Mouse (Mus musculus): ENCODE results near the gene Prkcz. TPM values are rescaled to one million over a fixed set of nuclear protein-coding genes. Genes with fewer than 3 reads are reported as not detected.

Gene Prkcz
- polyA plus RNA-seq, 1 experiment from 2014 or later = 8.3 TPM

DNA sequence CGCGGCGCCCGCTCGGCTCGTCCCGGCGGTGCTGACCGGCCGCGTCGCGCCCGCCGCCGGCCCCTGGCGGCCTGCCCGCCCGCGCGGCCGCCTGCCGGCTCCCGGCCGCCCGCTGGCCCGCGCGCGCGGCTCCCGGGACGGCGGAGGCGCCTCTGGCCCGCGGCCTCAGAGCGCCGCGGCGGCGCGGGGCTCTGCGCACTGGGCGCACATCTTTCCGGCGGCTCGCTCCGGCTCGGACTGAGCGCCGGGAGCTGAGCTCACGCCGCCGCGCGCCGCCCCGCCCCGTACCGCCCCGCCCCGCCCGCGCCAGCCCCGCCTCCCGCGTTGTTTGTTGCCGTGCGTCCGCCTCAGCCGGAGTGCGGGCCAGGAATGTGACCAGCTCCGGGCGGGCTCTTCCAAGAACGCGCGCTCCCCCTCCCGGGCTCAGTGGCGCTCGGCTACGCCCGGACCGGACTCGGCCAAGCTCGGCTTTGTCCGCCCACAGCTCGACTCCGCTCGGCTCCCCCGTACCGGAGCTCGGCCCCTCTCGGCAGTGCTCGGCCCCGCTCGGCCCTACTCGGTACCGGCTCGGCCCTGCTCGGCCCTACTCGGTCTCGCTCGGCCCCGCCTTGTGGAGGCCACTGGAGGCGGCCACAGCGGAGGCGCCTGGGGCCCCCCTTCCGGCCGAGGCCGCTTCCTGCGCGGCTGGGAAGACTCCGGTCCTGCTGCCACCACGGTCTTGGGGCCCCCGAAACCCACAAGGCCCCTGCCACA, 138.1 kb downstream of the Prkcz start:
- Histone ChIP-seq H3K4me3 (peak overlapping the region; percentile 98), H3K4me1 (replicated peaks) (peaks cover 39% of the 10 kb centered on the region), H3K9ac (peak overlapping the region; percentile 99), H3K27ac (ENCODE audit: poor library complexity, severe bottlenecking) (peak overlapping the region; percentile 96), H3K4me2 (peak overlapping the region; percentile 75), H3K27me3 (replicated peaks) (no peaks in the 10 kb centered on the region), H3K36me3 (no peaks in the 10 kb centered on the region), H3K9me3 (replicated peaks) (no peaks in the 10 kb centered on the region)
- WGBS = 8% methylated on average over 112 of the region's 116 CpGs
- peak; percentile 97 for ATAC-seq (ENCODE audit: insufficient number of reproducible peaks, low FRiP score)

DNA sequence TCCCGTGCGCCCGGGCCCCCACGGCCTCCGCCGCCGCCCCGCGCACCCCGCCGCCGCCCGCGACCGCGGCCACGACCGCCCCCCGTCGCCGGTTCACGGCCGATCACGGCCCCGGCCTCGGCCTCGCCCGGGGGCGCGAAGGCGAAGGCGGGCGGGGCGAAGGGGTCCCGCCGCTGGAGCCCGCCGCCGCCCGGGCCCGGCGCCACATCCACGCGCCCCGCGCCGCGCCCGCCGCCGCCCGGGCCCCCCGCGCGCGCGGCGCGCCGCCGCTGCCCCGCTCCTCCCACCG, 138.7 kb downstream of the Prkcz start, which contains the start of gene Ski:
TSS of gene Ski (minus strand) at position 41 of the 289 bp plus-strand sequence.
- Histone ChIP-seq H3K4me1 (replicated peaks) (peaks cover 44% of the 10 kb centered on the region), H3K9me3 (replicated peaks) (no peaks in the 10 kb centered on the region), H3K27ac (ENCODE audit: poor library complexity, severe bottlenecking) (peak within 1 kb of the TSS; percentile 96), H3K27me3 (replicated peaks) (no peaks in the 10 kb centered on the region), H3K4me2 (peak within 1 kb of the TSS; percentile 97), H3K36me3 (no peaks in the 10 kb centered on the region), H3K4me3 (peak within 1 kb of the TSS; percentile 98), H3K9ac (peak within 1 kb of the TSS; percentile 99)
- ATAC-seq (ENCODE audit: insufficient number of reproducible peaks, low FRiP score) = no peak
- 18% methylated on average over 62 of the region's 63 CpGs for WGBS

DNA sequence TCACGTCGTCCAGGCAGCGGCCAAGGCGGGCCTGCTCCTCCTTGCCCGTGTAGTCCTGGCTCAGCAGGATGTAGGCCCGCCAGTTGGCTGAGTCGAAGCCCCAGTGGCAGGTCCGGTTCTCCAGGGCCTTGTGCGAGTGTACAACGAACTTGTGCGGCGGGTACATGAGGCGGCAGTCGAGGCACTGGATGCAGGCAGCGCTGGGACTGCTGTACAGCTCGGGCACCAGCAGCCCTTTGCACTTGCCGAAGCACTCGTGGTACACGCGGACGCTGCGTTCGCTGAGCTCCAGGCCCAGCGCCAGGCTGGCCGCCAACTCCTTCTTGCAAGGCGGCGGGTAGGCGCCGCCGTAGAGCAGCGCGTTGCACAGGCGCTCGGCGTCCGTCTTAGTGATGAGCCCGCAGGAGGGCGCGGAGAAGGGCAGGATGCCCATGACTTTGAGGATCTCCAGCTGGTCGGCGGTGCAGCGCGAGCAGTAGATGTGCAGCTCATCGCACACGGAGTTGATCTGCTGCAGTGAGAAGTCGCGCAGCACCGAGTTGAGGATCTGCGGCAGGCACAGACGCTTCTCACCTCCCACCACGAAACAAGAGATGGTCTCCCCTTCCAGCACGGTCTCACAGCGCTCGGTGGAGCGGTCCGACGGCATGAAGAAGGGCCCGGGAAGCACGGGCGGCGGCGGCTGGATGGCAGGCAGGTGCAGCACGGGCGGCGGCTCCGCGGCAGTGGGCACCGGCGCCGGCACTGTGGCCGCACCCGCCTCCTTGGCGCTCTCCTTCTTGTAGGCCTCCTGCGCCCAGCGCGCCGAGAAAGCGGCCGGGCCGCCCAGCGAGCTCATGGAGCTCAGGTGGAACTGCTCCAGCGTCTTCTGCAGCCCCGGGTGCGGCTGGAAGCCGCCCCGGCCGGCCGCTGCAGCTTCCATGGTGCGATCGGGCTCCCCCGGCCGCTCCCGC, 139.3 kb downstream of the Prkcz start:
- no peak for ATAC-seq (ENCODE audit: insufficient number of reproducible peaks, low FRiP score)
- Histone ChIP-seq H3K9ac (peak overlapping the region; percentile 99), H3K27ac (ENCODE audit: poor library complexity, severe bottlenecking) (peak overlapping the region; percentile 80), H3K36me3 (no peaks in the 10 kb centered on the region), H3K27me3 (replicated peaks) (no peaks in the 10 kb centered on the region), H3K4me3 (peak overlapping the region; percentile 98), H3K4me2 (peak overlapping the region; percentile 97), H3K9me3 (replicated peaks) (no peaks in the 10 kb centered on the region), H3K4me1 (replicated peaks) (peaks cover 50% of the 10 kb centered on the region)
- under 1% methylated on average over 88 of the region's 93 CpGs for WGBS

DNA sequence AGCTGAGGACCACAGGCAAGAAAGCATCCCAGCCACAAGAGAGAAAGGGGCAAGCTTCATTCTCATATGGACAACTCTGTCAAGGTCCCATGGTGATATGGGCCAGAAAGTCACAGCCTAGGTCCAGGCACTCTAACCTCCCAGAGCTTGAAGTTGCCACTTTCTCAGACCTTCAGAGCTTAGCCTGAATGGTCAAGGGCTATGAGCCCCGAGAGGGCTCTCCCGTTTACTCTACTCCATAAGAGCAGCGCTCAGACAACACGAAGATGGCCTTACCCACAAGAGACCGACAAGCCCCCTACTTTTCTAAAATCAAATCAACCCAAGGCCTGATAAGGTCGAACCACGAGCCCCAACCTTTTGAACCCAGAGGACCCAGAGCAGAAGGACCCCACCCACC, 140.1 kb downstream of the Prkcz start:
- Histone ChIP-seq H3K27ac (ENCODE audit: poor library complexity, severe bottlenecking) (peak overlapping the region; percentile 80), H3K4me3 (peak overlapping the region; percentile 98), H3K36me3 (no peaks in the 10 kb centered on the region), H3K9ac (peak overlapping the region; percentile 99), H3K9me3 (replicated peaks) (no peaks in the 10 kb centered on the region), H3K4me2 (peak overlapping the region; percentile 97), H3K27me3 (replicated peaks) (no peaks in the 10 kb centered on the region), H3K4me1 (replicated peaks) (peaks cover 58% of the 10 kb centered on the region)
- WGBS = under 1% methylated on average over 7 of the region's 7 CpGs
- ATAC-seq (ENCODE audit: insufficient number of reproducible peaks, low FRiP score) = no peak

DNA sequence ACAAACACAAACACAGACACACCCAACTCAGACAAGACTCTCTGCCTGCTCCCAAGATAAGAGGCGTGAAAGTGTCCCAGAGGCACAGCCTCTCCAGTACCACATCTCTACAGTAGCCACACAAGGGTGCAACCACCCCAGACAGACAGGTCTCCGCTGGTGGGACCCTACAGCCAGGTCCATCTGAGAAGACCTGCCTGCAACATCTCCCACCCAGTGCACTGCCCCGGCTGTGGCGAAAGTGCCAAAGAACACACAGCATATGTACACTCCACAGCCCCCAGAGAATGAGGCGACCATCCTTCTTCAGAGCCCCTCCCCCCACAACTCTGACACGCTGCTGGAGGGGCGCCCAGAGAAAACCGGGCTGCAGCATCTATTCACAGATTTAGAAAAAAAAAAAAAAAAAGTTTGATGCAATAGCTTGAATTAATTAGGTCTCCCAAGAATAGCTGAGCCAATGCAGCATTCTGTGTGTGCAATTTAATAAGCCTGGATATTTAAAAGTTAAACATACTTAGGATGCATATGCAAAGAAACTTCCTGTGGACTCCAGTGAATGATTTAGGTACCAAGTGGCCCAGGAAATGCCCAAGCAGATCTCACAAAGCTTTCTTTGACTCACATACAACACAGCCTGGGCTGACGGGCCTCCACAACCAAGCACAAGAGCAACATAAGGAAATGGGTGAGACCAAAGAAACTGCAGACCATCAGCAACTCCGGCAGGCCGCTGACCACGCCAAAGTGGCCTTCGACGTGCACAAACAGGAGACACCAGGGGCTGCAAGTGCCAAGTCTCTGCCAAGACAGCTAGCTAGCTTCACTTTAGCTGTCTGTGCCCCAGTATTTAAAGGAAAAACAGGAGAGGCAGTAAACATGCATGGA, 140.7 kb downstream of the Prkcz start:
- Histone ChIP-seq H3K36me3 (no peaks in the 10 kb centered on the region), H3K4me1 (replicated peaks) (peaks cover 64% of the 10 kb centered on the region), H3K27me3 (replicated peaks) (no peaks in the 10 kb centered on the region), H3K27ac (ENCODE audit: poor library complexity, severe bottlenecking) (peak overlapping the region; percentile 80), H3K9ac (peak overlapping the region; percentile 99), H3K4me2 (peak overlapping the region; percentile 97), H3K9me3 (replicated peaks) (no peaks in the 10 kb centered on the region), H3K4me3 (peak overlapping the region; percentile 98)
- WGBS = 10% methylated on average over 14 of the region's 14 CpGs
- no peak for ATAC-seq (ENCODE audit: insufficient number of reproducible peaks, low FRiP score)

DNA sequence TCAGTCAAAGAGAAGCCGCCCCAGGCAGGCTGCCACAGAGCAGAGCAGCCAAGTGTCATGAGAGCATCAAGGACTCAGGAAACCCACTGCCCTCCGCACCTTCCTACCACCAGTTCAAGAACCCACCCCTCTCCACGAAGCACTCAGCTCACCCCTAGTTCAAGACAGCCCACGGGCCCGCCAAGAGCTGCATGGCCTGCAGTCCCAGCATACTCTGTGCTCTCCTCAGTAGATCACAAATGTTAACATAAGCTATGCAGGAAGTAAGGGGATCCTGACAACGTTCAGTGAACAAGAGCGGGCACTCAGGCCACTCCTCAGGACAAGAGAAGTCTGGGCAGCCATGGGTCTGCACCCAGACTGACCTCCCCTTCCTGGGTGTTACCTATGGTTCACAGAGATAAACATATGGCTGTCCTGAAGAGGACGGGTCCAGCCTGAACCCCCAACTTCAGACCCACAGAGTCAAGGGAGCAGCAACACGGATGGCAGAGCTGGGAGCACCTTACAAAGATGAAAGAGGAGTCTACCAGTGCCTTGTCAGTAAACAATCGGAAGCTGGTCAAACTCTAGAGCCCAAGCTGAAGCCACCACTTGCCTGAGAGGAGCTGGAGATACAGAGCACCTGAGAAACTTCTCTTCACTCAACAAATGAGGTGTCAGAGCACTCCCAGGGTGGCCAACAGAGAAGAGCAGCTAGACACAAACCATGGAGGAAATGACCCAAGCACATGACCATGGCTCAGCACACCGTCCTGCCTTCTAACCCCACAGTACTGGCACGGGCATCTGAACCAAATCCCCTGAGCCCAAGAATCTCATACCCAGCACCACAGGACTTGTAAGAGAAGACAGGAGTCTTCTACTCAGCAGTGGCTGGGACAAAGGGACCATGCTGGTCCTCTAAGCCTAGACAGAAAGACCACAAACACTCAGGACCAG, 141.6 kb downstream of the Prkcz start:
- H3K4me3 ChIP-seq = peak overlapping the region; percentile 98
- no peaks in the 10 kb centered on the region for H3K36me3 ChIP-seq
- H3K27ac ChIP-seq (ENCODE audit: poor library complexity, severe bottlenecking) = peak overlapping the region; percentile 45; the same call in 1 of the 2 replicates
- no peaks in the 10 kb centered on the region for H3K27me3 ChIP-seq (replicated peaks)
- no peak for ATAC-seq (ENCODE audit: insufficient number of reproducible peaks, low FRiP score)
- no peaks in the 10 kb centered on the region for H3K9me3 ChIP-seq (replicated peaks)
- H3K4me2 ChIP-seq = peak overlapping the region; percentile 97
- H3K9ac ChIP-seq = peak overlapping the region; percentile 99
- WGBS = 47% methylated on average over 12 of the region's 12 CpGs
- H3K4me1 ChIP-seq (replicated peaks) = peaks cover 71% of the 10 kb centered on the region

DNA sequence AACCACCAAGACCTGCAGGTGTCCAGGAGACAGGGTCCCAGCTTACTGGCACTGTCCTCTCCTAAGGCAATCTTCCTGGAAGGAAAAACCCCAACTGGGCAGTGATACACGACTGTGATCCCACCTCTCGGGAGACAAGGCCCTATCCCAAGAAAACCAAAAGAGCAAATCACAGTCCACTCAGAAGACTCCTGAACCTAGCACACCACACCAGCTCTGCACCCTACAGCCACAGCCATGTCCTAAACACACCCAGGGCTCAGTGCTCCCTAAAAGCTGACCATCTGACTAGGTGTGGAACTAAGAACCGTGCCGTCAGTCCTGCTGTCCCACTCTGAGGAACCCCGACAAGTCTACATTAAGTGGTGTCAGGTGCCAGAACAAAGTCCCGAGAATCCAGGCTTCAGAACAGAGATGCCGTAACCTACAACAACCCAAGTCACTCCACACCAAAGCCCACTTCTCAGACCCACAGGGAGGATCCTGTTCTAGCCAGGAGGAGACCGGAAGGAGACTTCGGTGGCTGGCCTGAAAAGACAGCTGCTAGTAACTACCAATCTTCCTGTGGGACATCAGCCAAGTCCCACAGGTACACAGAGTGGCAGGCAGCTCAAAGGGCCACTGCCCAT, 142.9 kb downstream of the Prkcz start:
- 79% methylated on average over 9 of the region's 9 CpGs for WGBS

DNA sequence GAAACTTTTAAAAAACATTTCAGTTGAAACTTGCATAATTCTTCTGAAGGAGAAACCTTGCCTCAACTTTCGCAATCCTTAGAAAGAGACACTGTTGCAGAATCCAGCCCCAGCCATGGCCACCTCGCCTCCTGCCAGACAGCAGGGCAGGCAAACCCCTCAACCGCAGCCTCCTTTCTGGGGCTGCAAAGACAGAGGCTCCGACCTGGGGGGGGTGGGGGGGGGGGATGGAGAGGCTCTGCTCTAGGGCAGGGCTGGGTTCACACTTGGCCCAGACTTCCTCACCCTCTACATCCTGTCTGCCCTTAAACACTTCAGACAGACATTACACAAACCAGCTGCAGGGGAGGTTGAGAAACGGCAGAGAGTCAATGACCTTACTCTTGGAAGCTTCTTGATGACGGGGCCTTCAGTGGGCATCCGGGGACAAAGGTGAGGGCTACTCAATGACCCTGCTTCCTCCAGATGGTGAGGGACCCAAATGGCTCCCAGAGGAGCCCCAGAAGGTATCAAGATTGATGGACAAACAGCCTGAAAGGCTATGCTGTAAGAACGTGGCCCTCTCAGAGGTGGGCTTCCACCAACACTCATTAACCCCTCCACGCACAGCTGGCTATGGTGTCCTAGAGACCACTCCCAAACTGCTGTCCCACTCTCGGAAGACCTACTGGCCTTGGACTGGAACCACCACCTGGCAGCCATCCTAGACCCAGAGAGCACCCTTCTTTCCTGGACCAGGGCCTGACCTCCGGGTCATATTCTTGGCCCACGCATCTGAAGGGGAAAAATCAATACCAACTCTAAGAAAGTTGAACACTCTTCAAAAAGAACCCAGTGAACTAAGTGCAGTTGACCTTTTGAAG, 143.7 kb downstream of the Prkcz start:
- no peak for ATAC-seq (ENCODE audit: insufficient number of reproducible peaks, low FRiP score)
- H3K4me3 ChIP-seq = peak overlapping the region; percentile 11; the same call in 1 of the 2 replicates
- peak overlapping the region; percentile 97 for H3K4me2 ChIP-seq
- H3K4me1 ChIP-seq (replicated peaks) = peaks cover 82% of the 10 kb centered on the region
- WGBS = 42% methylated on average over 12 of the region's 12 CpGs
- no peaks in the 10 kb centered on the region for H3K9me3 ChIP-seq (replicated peaks)
- H3K27me3 ChIP-seq (replicated peaks) = no peaks in the 10 kb centered on the region
- peak overlapping the region; percentile 39; the same call in 1 of the 2 replicates for H3K9ac ChIP-seq
- no peak overlapping the region for H3K27ac ChIP-seq (ENCODE audit: poor library complexity, severe bottlenecking)
- no peaks in the 10 kb centered on the region for H3K36me3 ChIP-seq

More for the DNA sequence above, 142.9 kb downstream of the Prkcz start:
- Histone ChIP-seq H3K27ac (ENCODE audit: poor library complexity, severe bottlenecking) (no peak overlapping the region), H3K36me3 (no peaks in the 10 kb centered on the region), H3K4me3 (peak overlapping the region; percentile 98), H3K27me3 (replicated peaks) (no peaks in the 10 kb centered on the region), H3K4me1 (replicated peaks) (peaks cover 75% of the 10 kb centered on the region), H3K4me2 (peak overlapping the region; percentile 97), H3K9me3 (replicated peaks) (no peaks in the 10 kb centered on the region), H3K9ac (peak overlapping the region; percentile 99)
- no peak for ATAC-seq (ENCODE audit: insufficient number of reproducible peaks, low FRiP score)
